Mouse (Mus musculus) heart, adult 11 months (tissue): Measurements from ENCODE around the gene Ctdspl.
A peak's percentile ranks its signal among the peaks of the same experiment; 100 is the strongest.

ENCODE experiments used
- DNase-seq: peaks from one replicate; pipeline ENCODE4 v3.0.0; 2022

The Ctdspl gene

DNA sequence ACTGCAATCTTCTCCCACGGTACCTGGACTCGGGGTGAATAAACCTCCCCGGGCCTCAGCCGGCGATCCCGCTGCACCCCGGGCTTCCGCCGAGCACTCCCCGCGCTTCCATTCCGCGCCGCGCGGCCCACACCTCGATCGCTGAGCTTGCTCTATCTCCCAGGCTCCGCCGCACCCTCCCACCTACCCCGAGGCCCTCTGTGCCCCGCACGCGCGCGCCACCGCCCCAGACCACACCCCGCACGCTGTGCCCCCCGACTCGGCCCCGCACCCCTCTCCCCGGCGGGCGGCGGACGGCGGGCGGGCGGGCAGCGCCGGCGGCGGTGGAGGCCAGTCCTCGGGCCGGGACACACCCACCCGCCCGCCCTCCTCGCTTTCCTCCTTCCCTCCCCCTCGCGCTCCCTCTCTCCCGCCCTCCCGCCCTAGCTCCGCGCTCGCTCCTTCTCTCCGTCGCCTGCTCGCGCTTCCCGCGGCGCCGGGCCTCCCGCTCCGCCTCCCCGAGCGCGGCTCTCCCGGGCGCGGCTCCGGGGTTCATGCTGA is at the start of gene Ctdspl:
Ctdspl (plus strand) TSS at position 343 of the 540 bp plus-strand sequence.
- peak; percentile 96 for DNase-seq

- DNase-seq = peak; percentile 87
Measured at GRCm38 (mm10) chr9:118876902-118877301, 49.4 kb upstream of the Ctdspl start.

GRCm38 (mm10) chr9:118877365-118878008 is 48.8 kb upstream of the Ctdspl start:
- DNase-seq = peak; percentile 93

DNA sequence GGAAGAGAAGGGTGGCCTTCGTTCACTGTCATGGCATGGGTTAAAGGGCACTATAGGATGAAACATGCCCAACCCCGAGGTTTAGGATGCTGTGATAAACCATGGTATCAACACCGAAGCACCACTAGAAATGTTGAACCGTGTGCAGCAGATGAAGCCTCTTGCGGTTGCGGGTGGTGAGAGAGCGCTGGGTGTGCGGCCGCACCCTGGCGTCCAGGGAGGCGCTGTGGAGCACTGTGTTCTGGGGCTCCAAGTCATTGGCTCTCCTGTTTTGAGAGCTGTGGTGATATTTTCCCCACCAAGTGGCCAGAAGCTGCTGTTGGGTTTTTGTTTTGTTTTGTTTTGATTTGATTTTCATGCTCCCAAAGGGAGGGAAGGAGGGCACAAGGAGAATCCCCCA is 47.7 kb upstream of the Ctdspl start:
- DNase-seq = no peak

DNA sequence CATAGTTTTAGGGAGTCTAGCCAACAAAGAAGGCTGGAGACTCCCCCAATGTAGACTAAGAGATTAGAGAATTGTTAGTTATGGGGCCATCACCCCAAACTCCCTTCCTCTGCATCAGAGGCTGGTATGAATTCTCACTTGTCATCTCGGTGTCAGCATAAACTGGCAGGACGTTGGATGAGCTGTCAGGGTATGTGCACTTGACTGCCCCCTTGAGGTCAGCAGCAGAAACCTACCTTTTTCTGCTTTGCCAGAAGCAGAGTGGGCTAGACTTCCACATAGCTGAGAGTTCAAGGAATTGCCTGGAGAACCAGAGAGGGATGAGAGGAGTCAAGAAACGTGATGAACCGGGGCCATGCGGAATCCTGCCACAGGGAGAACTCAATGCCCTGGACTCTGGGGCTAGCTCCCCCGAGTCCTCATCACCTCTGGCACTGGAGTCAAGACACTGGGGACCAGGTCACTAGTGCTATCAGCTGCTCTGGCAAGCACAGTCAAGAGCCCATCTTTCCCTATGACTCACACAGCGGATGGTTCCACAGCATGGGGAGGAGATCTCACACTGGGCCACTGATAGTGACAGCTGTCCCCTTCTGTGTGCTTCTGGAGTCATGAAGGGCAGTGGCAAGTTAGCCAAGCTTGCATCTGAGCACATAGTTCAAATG is 44.8 kb upstream of the Ctdspl start:
- peak; percentile 89 for DNase-seq

DNA sequence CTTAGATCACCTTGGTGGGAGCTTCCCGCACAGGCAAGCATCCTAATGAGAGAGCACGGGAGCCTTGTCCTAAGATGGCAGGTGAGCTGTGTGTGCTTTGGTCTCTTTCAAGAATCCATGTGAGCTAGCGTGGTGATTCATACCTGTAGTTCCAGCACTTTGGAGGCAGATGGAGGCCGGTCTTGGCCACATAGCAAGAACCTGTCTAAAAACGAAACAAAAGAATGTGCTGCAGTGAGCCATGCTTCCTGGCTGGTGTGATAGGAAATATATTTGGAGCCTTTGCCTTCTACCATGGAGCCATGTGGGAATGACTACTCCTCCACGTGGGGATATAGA is 44.3 kb upstream of the Ctdspl start:
- no peak for DNase-seq

GRCm38 (mm10) chr9:118883150-118883549 is 43.1 kb upstream of the Ctdspl start:
- DNase-seq = no peak

DNA sequence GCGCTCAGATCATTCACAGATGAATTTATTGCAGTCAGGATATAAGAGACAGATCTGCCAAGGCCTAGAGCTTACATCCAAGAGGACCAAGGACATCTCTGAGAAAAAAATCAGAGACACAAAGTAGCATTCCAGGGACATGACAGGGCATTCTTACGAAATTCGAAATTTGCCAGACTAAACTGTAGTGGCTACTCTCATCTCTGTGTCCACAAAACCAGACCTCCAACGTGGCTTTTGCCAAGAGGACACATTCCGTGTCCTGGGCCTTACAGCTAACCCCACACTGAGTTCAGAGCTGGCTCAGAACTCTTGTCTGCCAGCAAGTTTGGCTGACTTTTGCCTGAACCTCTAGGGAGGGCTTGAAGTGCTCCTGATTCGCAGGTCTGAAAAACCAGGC is 40.5 kb upstream of the Ctdspl start:
- peak; percentile 97 for DNase-seq

GRCm38 (mm10) chr9:118887201-118887600 is 39.1 kb upstream of the Ctdspl start:
- peak; percentile 96 for DNase-seq

DNA sequence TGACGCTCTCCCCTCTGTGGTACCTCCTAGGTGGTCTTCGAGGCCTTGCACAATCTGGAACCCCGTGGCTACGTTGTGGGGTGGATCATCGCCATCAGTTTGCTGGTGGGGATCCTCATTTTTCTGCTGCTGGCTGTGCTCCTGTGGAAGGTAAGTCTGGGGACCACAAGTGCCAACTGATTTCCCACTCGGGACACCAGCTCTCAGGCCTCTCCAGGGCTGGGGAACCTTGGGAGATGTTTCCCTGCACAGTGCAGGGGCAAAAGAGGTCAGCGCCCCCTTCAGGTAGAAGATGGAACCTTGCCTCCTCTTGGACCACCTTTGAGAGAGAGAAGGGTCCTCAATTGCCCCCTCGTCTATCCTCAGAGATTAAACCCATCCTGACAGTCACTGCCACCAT is 38.5 kb upstream of the Ctdspl start:
- DNase-seq = peak; percentile 91

- no peak for DNase-seq
Measured at GRCm38 (mm10) chr9:118890149-118890548, 36.1 kb upstream of the Ctdspl start.

- DNase-seq = peak; percentile 92
Measured at GRCm38 (mm10) chr9:118890645-118891044, 35.6 kb upstream of the Ctdspl start.

DNA sequence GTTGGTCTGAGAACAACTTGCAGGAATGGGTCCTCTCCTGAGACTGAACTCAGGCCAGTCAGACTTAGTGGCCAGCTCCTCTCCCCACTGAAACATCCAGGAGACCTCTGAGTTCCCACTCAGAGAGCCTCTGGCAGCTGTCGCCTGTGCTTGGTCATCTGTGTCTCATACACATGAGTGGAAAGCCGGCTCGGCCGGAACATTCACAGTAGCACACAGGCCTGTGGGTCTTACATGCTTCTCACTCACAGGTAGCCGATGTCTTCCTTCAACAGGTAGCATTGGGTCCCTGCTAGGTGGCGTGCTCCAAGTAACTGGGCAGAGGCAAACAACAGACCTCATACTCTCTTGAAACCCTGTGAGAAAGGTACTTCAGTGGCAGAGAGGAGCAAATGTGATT is 35.2 kb upstream of the Ctdspl start:
- DNase-seq = peak; percentile 89

GRCm38 (mm10) chr9:118891593-118891992 is 34.7 kb upstream of the Ctdspl start:
- DNase-seq = no peak

DNA sequence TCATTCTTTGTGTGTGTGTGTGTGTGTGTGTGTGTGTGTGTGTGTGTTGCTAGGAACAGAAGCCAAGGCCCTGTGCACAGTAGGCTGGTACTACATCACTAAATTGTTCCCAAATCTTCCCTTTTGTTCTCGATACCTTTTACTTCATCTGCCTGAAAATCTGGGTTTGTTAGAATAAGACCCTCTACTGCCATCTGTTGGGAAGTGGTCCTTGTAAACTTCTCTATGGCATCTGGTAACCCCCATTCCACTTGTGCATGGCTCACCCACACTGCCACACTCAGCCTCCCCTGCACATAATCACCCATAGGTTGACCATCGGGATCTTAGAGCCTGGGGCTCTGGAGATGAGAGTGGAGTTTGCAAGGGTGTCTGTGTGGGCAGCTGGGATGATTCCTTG is 31.2 kb upstream of the Ctdspl start:
- no peak for DNase-seq

GRCm38 (mm10) chr9:118900677-118901076 is 25.6 kb upstream of the Ctdspl start:
- no peak for DNase-seq

DNA sequence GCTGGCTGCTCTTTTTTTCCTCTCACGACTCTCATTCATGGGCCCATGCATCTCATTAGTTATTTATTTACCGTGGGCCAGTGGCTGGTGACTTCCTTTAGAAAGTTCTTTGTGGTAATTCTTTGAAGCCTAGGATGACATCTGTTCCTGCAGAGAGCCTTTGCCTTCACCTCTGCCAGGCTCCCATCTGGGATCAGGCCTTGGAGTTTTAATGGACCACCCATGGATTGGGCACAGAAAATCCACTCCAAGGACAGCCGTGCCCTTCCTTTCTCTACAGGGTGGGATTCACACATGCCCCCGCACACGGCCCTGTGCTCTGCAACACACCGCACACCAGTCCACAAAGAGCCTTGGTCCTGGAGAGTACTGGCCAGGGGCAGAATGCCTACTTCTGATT is 24.3 kb upstream of the Ctdspl start:
- no peak for DNase-seq

DNA sequence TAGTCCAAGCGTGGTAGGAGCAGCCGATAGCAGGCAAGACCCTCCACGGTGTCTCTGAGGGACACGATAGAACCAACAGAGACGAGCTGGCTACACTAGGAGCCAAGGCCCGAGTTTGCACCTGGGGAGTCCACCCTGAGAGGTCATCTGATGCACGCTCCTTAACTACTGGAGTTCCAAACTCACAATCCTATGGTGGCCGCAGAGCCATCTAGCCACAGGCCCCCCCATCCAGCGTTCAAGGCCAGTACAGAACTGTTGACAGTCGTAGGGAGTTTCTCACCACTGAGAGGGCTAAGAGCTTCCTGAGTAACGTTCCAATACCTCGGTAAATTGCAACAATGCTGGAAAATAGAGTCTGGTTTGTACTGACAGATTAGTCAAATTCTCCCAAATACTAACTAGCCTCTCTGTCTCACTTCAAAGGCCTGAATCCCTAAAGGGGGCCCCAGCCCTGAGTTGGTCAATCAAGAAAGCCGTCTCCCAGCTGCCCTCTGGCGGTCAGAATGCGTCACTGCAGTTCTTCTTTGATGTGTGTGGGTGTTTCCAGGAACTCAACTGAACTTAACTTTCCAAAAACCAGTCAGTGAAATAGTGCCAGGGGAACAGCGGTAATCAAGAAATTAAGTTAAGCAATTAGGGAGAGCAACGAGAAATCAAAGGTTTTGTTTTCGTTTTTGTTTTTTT is 18.2 kb upstream of the Ctdspl start:
- peak; percentile 96 for DNase-seq

GRCm38 (mm10) chr9:118913048-118913447 is 13.2 kb upstream of the Ctdspl start:
- DNase-seq = no peak

DNA sequence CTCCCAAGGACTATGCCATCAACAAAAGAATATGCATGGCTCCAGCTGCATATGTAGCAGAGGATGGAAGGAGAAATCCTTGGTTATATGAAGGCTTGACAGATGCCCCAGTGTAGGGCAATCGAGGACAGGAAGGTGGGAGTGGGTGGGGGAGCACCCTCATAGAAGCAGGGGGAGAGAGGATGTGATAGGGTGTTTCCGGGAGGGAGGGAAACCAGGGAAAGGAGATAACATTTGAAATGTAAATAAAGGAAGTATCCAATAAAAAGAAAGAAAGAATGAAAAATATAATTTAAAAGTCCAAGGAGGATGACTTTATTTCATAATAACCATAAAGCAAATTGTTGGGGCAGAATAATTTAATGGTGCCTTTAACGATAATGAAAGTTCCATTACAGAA is 12.6 kb upstream of the Ctdspl start:
- DNase-seq = no peak

DNA sequence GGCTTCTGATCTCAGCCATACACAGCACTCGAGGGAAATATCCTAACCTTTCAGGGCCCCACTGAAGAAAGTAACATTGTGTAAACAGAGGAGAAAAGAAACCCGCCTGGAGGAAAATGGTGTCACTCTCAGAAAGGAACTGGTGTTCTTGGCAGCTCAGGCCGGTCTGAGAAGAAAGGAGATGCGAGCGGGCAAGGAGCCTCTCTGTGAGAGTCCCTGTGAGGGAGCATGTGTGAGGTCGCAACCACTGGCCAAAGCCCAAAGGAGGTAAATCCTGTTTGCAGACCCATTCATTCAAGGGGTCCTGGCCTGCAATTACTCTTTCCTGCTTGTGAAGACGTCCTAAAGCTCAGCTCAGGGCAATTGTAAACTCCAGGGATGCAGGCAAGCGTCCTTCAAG is 11.7 kb upstream of the Ctdspl start:
- no peak for DNase-seq

- DNase-seq = no peak
Measured at GRCm38 (mm10) chr9:118915290-118915689, 11.0 kb upstream of the Ctdspl start.

DNA sequence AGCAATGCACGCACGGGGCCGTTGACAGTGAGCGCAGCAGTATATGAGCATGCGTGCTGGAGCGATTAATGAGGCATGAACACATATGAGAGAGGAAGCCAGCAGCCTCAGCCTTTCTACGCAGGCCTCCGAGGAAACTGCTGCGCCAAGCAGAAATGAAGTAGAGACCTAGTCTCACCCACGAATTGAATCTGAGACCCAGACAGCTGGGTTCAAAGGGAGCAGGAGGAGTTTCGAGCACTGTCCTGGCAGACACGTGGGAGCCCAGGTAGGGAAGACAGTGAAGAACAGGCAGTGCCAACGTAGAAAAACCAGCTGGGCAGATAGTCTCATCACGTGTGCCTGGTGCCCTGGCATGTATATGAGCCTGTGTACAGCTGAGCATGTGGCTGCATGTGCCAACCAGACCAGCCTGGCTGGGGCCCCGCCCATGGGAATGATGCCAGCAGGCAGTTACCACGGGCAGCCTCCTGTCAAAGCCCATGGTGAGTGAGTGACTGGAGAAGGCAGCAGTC is 6.5 kb upstream of the Ctdspl start:
- peak; percentile 92 for DNase-seq
